In the genomic region with DNA sequence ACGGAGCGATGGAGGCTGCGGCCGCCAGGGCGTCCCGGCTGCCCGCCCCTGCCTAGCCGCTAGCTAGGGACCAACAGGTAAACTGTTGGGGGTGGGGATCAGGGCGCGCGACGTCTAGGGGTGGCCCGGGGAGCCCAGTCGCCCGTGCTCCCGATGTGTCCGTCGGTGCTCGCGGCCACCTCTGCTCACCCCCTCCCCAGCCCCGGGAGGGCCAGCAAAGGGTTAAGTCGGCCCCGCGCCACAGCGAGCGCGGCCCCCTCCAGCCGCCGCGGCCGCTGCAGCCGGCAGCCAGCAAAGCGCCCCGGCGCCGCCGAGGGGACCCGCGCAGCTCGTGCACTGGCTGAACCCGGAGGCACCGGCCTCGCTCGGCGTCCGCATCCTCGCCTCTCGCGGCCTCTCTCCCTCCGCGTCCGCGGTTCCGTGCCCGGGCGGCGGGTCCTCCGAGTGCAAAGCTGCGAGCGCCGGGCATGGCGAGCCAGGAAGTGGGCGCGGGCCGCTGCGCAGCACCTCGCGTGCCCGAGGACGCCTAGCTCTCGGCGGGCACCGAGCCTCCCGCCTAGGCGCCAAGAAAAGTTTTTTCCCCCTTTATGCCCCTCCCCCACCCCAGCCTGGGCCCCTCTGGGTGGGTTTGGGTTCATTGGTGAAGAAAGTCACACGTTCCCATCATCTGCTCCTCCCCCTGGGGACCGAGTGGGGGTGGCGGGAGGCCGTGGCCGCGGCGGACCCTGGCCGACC, we compare ENCODE assay signal across 8 mouse cellular contexts. TPM values are rescaled to one million over a fixed set of nuclear protein-coding genes. Genes with fewer than 3 reads are reported as not detected.
A peak's percentile ranks its signal among the peaks of the same experiment; 100 is the strongest.
DNase-seq lines count a peak whose midpoint lies in the region; ATAC-seq and TF ChIP-seq lines count a peak whose summit lies in the region.

No protein-coding gene starts in this region.

- DNase-seq in right cerebral cortex, adult 2 months (ENCODE audit: low spot score in 2 of 2): peak; percentile 19 to 48
- DNase-seq in right cerebral cortex, adult 18-20 months: no peak
- DNase-seq in heart, adult 2 months: peak; percentile 48 to 66
- peak; percentile 9 for DNase-seq in kidney, adult 2 months
- peak; percentile 12 for DNase-seq in ovary, adult 18-20 months (ENCODE audit: low spot score)
- peak; percentile 59 for DNase-seq in urinary bladder, adult 2 months (ENCODE audit: low spot score)

- peak overlapping the region; percentile 87 for H3K4me3 ChIP-seq in cortical plate, adult 2 months (ENCODE audit: insufficient read depth, low read length)
- H3K4me3 ChIP-seq in heart, adult 2 months: peak overlapping the region; percentile 63
- H3K4me3 ChIP-seq in kidney, adult 2 months (ENCODE audit: insufficient read depth, low read depth, low read length): peak overlapping the region; percentile 50
- peak overlapping the region; percentile 56 for H3K4me3 ChIP-seq in liver, embryonic 15.5 days (replicated peaks)

- H3K4me2 ChIP-seq in liver, embryonic 15.5 days: peak overlapping the region; percentile 72

- no peaks in the 10 kb centered on the region for H3K79me2 ChIP-seq in heart, adult 2 months (replicated peaks; ENCODE audit: control insufficient read depth, insufficient read depth, low read length)

- ATAC-seq in liver, embryonic 15.5 days (ENCODE audit: insufficient read depth): peak; percentile 62

- no peaks in the 10 kb centered on the region for H3K36me3 ChIP-seq in heart, adult 2 months (ENCODE audit: control insufficient read depth, insufficient read depth, low read length)
- H3K36me3 ChIP-seq in kidney, adult 2 months (ENCODE audit: control insufficient read depth, insufficient read depth, low read length): no peaks in the 10 kb centered on the region
- H3K36me3 ChIP-seq in liver, embryonic 15.5 days (replicated peaks): no peaks in the 10 kb centered on the region

- H3K27ac ChIP-seq in cortical plate, adult 2 months (ENCODE audit: insufficient read depth, low read length): peak overlapping the region; percentile 100
- peak overlapping the region; percentile 51 for H3K27ac ChIP-seq in heart, adult 2 months
- no peak overlapping the region for H3K27ac ChIP-seq in kidney, adult 2 months (ENCODE audit: insufficient read depth, low read depth, low read length)
- peak overlapping the region; percentile 33; the same call in 1 of the 2 replicates for H3K27ac ChIP-seq in liver, embryonic 15.5 days (replicated peaks)

- H3K27me3 ChIP-seq in heart, adult 2 months (ENCODE audit: control insufficient read depth, insufficient read depth, low read length): peaks cover 6% of the 10 kb centered on the region
- H3K27me3 ChIP-seq in kidney, adult 2 months (replicated peaks; ENCODE audit: control insufficient read depth, insufficient read depth, low read length): no peaks in the 10 kb centered on the region
- H3K27me3 ChIP-seq in liver, embryonic 15.5 days: peaks cover 73% of the 10 kb centered on the region

- intact Hi-C loops in heart, adult 2 months (cut with DNase I): no loop called here

- peak overlapping the region; percentile 59 for H3K9ac ChIP-seq in heart, adult 2 months (ENCODE audit: low read depth, low read length)
- H3K9ac ChIP-seq in liver, embryonic 15.5 days: no peak overlapping the region; the same call in 1 of the 2 replicates

- TF ChIP-seq EP300 in heart, adult 2 months (IDR thresholded peaks at IDR 0.05; ENCODE audit: insufficient read depth, low read depth, low read length): no peak

- peaks cover 3% of the 10 kb centered on the region; the same call in 1 of the 2 replicates for H3K4me1 ChIP-seq in cortical plate, adult 2 months (ENCODE audit: control insufficient read depth, insufficient read depth, low read length)
- H3K4me1 ChIP-seq in heart, adult 2 months (ENCODE audit: control insufficient read depth, insufficient read depth, low read length): peaks cover 2% of the 10 kb centered on the region
- no peaks in the 10 kb centered on the region for H3K4me1 ChIP-seq in kidney, adult 2 months (ENCODE audit: control insufficient read depth, insufficient read depth, low read length)
- peaks cover 17% of the 10 kb centered on the region for H3K4me1 ChIP-seq in liver, embryonic 15.5 days (replicated peaks)

- H3K9me3 ChIP-seq in liver, embryonic 15.5 days (replicated peaks): no peaks in the 10 kb centered on the region

- under 1% methylated on average over 80 of the region's 83 CpGs for WGBS in heart, adult 2 months
- under 1% methylated on average over 83 of the region's 83 CpGs for WGBS in kidney, adult 2 months
- under 1% methylated on average over 79 of the region's 83 CpGs for WGBS in liver, embryonic 15.5 days (ENCODE audit: insufficient replicate concordance)

- no peak for TF ChIP-seq POLR2A in cortical plate, adult 2 months (IDR thresholded peaks at IDR 0.05; ENCODE audit: extremely low read depth, insufficient read depth, low read length)
- no peak for TF ChIP-seq POLR2A in heart, adult 2 months (IDR thresholded peaks at IDR 0.05; ENCODE audit: insufficient read depth, low read depth, low read length)
- TF ChIP-seq POLR2A in kidney, adult 2 months (IDR thresholded peaks at IDR 0.05; ENCODE audit: low read depth, low read length): no peak

- TF ChIP-seq CTCF in cortical plate, adult 2 months (IDR thresholded peaks at IDR 0.05; ENCODE audit: extremely low read depth, insufficient read depth, low read length): no peak
- 0 out of 2 replicates have a peak, but pooled peaks have one; percentile 15 for TF ChIP-seq CTCF in heart, adult 2 months (IDR thresholded peaks at IDR 0.05)
- no peak for TF ChIP-seq CTCF in kidney, adult 2 months (conservative IDR thresholded peaks at IDR 0.05; ENCODE audit: insufficient read depth, insufficient read length, low read depth, low read length)

RNA-seq across cellular contexts. Expression of gene Med12l, which starts 0.5 kb away (rescaled TPM):
- polyA plus RNA-seq in cortical plate, adult 2 months (2012; rRNA removed): 11.2 and 11.4 TPM in 2 replicates
- total RNA-seq in heart, adult 2 months (2021): 1 to 10 TPM; 6.9 to 8.2 TPM
- polyA plus RNA-seq in heart, adult 2 months (2012; rRNA removed): 2.5 and 3.7 TPM in 2 replicates
- polyA plus RNA-seq in kidney, adult 2 months (2012; rRNA removed): 0.64 and 1.0 TPM in 2 replicates
- polyA plus RNA-seq in liver, embryonic 15.5 days (2015; fragmentation: Nextera tagmentation; extraction: Ambion mirVana): 0.46 and 0.63 TPM in 2 replicates
- polyA plus RNA-seq in urinary bladder, adult 2 months (2012; rRNA removed): 1.4 and 1.5 TPM in 2 replicates
